Mouse (Mus musculus): ENCODE results near the gene Ackr3.

Ackr3 gene

GRCm38 (mm10) chr1:90228323-90228697 is 24.5 kb downstream of the Ackr3 start:
- DNase-seq (ENCODE audit: low read depth, low spot score), result no peak

DNA sequence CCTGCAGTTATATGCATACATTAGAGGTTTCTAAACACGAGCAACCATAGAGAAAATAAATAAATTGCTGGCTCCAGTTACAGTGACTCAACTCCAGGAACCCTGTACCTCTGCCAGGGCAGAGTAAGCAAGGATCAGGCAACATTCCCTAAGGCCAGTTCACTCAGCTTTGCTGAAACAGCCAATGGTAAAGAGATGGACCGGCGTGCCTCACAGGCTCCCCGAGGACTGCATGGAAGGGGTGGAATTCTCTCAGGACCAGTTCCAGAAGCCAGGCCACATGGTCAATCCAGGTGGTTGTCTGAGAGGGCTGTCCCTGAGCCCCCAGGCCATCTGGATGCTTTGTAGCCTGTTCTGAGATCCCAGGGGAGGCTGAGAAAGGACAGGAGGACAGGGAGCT is 26.8 kb downstream of the Ackr3 start:
- DNase-seq (ENCODE audit: low read depth, low spot score), result no peak

GRCm38 (mm10) chr1:90231591-90232490 is 28.1 kb downstream of the Ackr3 start:
- no peak for DNase-seq (ENCODE audit: low read depth, low spot score)

DNA sequence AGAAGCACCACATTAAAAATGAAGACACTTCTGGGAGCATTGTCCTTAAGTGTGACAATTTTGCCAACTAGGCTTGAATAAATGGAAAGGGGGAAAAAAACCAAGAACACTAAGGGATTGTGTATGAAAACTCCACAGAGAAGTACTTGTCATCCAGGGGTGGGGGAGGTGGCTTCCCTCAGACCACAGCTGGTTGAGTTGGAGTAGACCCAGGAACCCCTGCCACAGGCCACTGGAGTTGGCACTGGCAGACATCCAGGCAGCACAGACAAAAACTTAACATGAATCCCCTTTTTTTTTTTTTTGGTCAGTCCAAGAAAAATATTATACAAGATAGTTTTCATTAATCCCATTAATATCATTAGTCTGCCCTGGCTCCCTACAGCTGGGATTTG is 28.7 kb downstream of the Ackr3 start:
- DNase-seq (ENCODE audit: low read depth, low spot score), result no peak

DNA sequence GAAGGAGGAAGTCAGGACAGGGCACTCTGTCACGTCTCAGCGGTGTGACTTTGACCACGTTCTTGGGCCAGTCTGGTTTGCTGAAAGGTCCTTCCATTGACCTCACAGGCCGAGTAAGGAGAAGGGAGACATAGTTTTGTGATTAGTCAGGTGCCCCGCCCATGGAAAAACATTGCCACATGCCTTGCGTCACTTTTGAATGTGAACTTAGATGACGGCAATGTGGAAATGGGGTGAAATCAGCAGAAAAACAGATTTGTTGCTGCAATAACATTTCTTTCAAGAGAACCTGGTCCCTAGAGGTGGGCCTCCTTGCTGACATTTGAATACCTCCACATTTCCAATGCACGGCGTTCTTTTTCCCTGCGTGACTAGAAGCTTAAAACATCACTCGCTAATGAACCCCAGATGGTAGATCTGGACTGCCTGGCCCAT is 30.9 kb downstream of the Ackr3 start:
- DNase-seq (ENCODE audit: low read depth, low spot score), result no peak

DNA sequence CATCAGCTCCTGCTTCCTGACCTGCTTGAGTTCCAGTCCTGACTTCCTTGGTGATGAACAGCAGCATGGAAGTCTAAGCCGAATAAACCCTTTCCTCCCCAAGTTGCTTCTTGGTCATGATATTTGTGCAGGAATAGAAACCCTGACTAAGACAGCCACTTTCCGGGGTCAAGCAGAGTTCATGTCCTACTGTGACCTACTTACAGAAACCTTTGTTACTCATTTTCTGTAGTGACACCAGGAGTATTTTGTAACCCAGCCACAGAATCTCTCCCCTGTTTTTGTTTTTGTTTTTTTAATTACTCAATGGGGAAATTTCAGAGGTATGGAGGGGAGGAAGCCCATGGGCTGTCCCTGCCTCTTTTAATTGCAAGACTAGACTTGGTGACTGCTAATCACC is 32.9 kb downstream of the Ackr3 start:
- no peak for DNase-seq (ENCODE audit: low read depth, low spot score)

- no peak for DNase-seq (ENCODE audit: low read depth, low spot score)
Measured at GRCm38 (mm10) chr1:90238095-90238888, 34.5 kb downstream of the Ackr3 start.

- DNase-seq (ENCODE audit: low read depth, low spot score), result no peak
Measured at GRCm38 (mm10) chr1:90239336-90240225, 35.8 kb downstream of the Ackr3 start.

DNA sequence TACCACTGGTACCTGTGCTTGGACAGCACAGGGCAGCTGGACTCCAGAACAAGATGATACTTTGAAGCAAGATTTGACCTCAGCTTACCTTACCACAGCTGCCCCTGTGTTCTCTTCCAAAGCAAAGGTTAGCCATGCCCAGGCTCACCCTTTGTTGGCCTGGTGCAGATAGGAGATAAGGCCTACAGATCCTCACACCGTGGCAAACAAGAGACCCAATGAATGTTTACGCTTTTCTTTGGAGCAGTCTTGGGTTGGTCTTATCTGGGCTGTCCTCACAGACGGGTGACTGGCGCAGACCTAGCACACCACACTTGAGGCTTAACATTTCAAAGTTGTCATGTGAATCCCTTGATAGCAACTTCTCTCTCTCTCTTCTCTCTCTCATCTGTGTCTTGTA is 36.5 kb downstream of the Ackr3 start:
- no peak for DNase-seq (ENCODE audit: low read depth, low spot score)

- DNase-seq (ENCODE audit: low read depth, low spot score), result no peak
Measured at GRCm38 (mm10) chr1:90242444-90242989, 38.7 kb downstream of the Ackr3 start.

DNA sequence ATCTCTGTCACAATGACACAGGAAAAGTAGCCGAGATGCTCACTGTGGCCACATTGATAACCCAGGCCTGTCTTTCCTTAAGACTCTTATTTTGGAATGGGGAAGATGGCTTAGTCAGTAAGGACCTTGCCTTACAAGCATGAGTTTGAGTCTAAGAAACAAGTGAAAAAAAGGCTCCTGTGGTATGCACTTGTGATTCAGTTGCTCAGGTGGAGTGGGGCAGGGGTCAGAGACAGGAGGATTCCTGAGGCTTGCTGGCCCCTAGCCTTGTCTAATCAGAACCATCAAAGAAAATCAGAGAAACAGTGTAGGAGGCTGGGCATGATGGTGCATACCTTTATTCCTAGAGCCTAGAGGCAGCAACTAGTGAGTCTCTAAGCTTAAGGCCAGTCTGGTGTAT is 40.8 kb downstream of the Ackr3 start:
- no peak for DNase-seq (ENCODE audit: low read depth, low spot score)

- no peak for DNase-seq (ENCODE audit: low read depth, low spot score)
Measured at GRCm38 (mm10) chr1:90245533-90245932, 41.8 kb downstream of the Ackr3 start.

DNA sequence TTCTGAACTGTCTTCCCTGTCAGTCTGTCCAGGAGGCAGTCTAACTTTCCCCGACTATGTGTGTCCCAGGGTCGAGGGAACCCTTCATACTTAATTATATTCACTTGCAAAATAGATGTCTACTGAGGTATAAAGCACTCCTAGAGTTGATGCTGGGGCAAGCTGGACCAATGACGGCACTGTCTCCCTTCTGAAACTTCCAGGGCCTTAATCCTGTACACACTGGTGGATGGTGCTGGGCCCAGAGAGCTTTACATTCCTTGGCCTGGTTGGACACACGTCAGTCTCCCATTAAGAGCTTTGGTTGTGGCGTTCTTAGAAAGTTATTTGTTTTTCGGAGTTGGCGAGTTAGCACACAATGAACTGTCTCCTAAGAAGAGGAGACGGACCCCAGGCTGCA is 42.3 kb downstream of the Ackr3 start:
- no peak for DNase-seq (ENCODE audit: low read depth, low spot score)

DNA sequence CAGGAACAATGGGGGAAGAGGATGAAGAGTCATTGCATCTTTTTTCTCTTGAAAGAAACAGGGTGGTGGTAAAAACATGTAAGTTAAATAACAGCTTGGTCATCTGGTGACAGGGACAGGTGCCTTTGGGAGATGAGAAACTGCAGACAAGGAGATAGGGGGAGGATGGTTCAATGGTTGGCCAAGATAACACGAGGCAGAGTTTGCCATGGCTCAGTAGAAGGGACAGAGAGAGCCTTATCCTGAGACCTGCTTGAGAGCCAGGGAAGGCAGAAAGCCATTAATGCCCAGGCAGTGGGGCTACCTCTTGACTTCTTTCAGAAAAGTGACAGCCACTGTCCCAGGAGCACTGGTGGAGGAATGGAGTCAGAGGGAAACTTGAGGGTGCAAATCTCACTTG is 43.0 kb downstream of the Ackr3 start:
- no peak for DNase-seq (ENCODE audit: low read depth, low spot score)

- no peak for DNase-seq (ENCODE audit: low read depth, low spot score)
Measured at GRCm38 (mm10) chr1:90247234-90247633, 43.5 kb downstream of the Ackr3 start.

GRCm38 (mm10) chr1:90247756-90248541 is 44.2 kb downstream of the Ackr3 start:
- DNase-seq (ENCODE audit: low read depth, low spot score), result peak; percentile 38

DNA sequence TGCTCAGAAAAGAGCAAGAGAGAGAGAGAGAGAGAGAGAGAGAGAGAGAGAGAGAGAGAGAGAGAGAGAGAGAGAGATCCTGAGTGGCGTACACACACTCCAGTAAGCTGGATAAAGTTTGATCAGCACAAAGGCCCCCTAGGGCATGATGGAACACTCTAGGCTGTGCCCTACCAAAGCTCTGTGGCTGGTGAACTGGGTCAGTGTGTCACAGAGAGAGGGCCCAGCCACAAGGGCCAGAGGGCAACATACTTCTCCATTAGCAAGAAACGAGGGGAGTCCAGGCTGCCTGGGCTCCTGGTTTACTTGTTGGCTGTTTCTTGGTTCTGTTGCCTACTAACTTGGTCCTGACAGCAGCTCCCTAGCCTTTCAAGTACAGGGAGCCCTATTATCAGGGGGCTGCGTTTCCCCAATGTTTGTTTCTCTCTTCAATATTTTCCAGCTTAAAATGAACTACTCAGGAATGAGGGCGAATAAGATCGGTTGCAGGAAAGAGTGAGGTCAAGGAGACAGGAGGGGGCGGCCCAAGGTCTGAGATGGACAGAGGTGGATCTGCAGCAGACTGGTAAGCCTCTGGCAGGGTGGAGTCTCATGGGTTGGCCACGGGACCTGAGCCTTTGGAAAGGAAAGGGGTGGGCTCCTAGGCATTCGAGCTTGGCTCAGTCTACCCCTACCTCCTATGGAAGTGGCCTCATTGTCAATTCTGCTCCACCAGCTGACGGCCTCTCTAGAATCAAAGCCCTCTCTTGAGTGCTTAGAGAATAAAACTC is 45.4 kb downstream of the Ackr3 start:
- no peak for DNase-seq (ENCODE audit: low read depth, low spot score)

GRCm38 (mm10) chr1:90250419-90250818 is 46.6 kb downstream of the Ackr3 start:
- DNase-seq (ENCODE audit: low read depth, low spot score), result peak; percentile 32

GRCm38 (mm10) chr1:90251156-90251555 is 47.4 kb downstream of the Ackr3 start:
- no peak for DNase-seq (ENCODE audit: low read depth, low spot score)

- no peak for DNase-seq (ENCODE audit: low read depth, low spot score)
Measured at GRCm38 (mm10) chr1:90253465-90253864, 49.7 kb downstream of the Ackr3 start.
